Mouse (Mus musculus): Measurements from ENCODE around the gene Dnah12.
A peak's percentile ranks its signal among the peaks of the same experiment; 100 is the strongest.
"Not testable (repeated sequence)": the region's sequence is repeated elsewhere in the genome, so short reads cannot be mapped to it uniquely, and the experiment has no call there.

Dnah12 gene

DNA sequence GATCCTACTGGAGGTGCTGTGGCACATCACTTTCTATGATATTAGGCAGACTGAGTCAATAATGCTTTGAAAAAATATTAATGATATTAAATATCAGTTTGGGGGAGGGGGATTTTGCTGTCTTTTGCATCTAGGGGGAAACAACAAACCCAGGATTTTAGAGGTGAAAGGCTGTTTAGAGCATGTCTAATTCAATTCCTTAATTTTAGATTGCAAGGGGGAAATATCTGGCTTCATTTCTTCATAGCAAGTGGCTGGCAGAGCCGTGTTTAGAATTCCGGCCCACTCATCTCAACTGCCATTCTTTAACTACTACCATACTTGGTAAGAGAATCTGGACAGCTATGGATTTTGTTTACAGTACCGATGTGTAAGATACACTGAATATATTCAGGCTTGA is at the start of gene Dnah12:
Gene Dnah12 (plus strand): TSS at position 301 of the 400 bp plus-strand sequence.
- no peak for ATAC-seq (ENCODE audit: low TSS enrichment)

DNA sequence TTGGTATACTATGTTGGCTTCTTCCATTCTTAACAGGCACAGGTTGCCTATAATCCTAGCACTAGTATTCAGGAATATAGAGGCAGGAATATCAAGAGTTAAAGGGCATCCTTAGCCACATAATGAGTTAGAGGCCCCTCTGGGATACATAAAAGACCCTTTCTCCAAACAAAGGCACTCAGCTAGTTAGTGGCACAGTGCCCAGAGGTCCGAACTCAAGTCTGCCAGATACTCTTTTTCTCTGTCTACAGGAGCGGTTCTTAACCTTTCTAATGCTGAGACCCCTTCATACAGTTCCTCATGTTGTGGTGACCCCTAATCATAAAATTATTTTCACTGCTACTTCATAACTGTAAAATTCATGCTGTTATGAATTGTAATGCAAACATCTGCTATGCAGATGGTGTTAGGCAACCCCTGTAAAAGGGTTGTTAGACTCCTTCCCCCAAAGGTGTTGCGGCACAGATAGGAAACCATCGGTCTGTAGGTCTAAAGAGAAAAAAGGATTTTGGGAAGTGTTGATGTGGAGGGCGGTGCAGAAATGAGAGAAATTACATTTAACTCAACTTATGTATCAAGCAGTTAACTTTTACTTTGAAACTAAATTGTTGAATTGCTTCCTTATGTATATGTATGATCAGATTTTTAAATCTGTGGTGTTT is 47.0 kb upstream of the Dnah12 start:
- no peak for ATAC-seq (ENCODE audit: low TSS enrichment)

DNA sequence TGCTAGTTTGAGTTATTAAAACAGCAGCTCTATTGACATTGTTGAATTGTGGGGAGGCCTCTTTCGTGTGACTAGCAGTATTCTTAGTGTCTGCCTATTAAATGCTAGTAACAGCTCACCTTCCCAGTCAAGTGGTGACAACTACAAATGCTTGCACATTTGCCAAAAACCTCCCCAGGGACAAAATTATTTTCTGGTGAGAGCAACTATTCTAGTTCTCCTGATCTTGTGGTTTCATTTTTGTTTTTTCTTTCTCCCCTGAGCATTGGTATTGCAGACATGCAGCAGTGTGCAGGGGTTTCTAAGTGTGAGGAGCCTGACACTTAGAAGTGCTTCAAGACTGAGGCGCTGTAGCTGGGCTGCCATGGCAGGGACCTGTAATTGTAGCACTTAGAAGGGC is 45.3 kb upstream of the Dnah12 start:
- no peak for ATAC-seq (ENCODE audit: low TSS enrichment)

DNA sequence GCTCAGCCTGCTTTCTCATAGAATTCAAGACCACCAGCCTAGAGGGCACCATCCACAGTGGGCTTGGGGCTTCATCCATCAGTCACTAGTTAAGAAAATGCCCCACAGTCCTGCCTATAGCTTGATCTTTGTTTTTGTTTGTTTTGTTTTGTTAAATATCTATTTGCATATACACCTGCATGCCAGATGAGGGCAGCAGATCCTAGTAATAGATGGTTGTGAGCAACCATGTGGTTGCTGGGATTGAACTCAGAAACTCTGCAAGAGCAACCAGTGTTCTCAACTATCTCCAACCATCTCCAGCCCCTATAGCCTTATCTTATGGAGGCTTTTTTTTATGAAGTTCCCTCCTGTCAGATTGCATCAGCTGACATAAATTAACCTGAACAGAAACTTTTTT is 41.2 kb upstream of the Dnah12 start:
- ATAC-seq (ENCODE audit: low TSS enrichment) = no peak

DNA sequence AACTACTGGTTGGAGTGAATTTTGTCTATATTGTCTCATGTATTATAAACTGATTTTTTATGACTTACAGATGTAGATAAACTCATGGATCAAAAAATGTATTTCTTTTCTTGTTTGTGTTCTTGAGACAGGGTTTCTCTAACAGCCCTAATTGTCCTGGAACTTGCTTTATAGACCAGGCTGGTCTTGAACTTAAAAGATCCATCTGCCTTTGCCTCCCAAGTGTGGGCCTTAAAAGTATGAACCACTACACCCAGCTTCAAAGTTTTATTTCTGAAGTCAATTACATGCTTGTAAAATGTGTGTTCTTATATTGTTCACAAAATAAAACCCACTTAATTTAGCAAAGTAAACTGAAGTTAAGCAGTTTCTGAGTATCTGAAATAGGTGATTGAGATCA is 34.9 kb upstream of the Dnah12 start:
- no peak for ATAC-seq (ENCODE audit: low TSS enrichment)

DNA sequence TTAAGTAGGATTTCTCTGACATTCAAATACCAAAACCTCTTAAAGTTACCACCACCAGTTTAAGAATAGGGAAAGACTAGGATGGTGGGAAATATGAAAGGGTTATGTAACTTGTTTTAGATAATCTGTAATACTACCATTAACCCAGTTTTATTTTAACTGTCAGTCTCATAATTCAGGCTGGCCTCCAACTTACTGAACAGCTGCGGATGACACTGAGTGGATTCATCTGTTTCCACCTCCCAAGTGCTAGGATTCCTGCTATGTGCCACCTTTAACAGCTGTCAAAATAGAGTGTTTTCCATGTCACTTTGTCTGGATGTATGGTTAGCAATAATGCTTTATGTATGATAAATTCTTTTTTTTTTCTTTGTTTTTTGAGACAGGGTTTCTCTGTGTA is 32.8 kb upstream of the Dnah12 start:
- no peak for ATAC-seq (ENCODE audit: low TSS enrichment)

DNA sequence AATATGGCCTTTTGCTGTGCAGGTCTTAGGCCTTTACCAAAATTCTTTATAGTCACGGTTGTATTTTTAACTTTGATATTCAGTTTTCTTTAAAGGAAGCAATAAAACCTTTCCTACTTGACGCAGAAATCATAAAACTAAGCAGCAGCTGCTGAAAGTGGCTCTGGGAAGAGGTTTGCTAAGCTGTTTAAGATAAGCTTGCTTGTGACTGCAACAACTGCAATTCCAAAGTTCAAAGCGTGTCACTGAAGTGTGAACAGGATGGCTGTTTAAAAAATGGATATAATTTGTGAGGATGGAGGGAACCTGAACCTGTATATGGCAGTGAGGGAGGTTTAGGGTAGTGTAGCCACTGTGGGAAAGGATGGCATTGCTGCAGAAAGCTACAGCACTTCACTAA is 31.1 kb upstream of the Dnah12 start:
- ATAC-seq (ENCODE audit: low TSS enrichment) = no peak

DNA sequence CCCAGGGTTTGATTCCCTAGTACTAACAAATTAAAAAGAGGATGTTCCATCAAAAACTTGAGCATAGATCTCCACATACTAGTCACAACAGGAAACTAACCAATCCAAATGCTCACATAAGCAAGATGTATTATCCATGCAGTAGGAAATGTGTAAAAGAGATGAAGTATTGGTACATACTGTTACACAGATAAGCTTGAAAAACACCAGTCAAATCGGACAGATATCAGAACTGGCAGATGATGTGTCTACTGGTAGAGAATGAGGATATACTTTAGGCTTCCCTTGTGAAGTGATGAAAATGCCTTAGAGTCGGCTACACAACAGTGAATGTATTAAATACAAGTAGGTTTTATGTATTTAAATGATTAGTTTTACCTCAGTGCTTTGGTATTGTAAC is 30.6 kb upstream of the Dnah12 start:
- ATAC-seq (ENCODE audit: low TSS enrichment) = no peak

DNA sequence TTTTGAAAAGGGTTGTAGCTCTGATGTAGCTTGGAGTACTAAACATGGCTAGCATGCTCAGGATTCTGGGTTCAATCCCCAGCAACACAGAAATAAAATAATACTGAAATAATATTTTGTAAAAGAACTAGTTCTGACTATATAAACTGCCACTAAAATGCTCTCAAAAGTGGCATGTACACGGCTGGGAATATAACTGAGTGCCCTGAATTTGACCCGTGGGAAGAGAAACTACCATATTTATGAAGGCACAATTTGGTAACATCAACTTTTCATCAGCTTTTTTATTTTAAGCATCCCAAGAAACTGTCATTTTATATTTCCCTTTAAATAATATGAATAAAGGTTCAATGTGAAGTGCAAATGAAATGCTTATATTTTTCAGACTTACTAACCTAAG is 29.2 kb upstream of the Dnah12 start:
- no peak for ATAC-seq (ENCODE audit: low TSS enrichment)

DNA sequence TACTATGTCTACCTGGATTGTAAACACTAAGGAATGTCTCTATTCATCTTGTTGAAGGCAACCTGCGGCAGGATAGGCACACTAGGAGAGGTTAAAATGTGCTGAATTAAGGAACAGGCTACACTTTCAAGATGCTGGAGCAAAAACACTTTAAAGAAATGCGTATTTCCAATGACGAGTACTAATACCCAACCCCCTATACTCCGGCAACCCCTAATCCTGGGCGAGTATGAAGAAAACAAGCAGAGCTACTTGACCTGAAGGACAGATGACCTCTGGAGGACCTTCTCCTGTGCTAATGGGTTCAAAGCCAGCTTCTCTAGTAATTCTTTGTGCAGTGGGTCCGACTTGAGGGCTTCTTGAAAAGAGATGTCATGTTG is 25.1 kb upstream of the Dnah12 start:
- ATAC-seq (ENCODE audit: low TSS enrichment) = no peak

DNA sequence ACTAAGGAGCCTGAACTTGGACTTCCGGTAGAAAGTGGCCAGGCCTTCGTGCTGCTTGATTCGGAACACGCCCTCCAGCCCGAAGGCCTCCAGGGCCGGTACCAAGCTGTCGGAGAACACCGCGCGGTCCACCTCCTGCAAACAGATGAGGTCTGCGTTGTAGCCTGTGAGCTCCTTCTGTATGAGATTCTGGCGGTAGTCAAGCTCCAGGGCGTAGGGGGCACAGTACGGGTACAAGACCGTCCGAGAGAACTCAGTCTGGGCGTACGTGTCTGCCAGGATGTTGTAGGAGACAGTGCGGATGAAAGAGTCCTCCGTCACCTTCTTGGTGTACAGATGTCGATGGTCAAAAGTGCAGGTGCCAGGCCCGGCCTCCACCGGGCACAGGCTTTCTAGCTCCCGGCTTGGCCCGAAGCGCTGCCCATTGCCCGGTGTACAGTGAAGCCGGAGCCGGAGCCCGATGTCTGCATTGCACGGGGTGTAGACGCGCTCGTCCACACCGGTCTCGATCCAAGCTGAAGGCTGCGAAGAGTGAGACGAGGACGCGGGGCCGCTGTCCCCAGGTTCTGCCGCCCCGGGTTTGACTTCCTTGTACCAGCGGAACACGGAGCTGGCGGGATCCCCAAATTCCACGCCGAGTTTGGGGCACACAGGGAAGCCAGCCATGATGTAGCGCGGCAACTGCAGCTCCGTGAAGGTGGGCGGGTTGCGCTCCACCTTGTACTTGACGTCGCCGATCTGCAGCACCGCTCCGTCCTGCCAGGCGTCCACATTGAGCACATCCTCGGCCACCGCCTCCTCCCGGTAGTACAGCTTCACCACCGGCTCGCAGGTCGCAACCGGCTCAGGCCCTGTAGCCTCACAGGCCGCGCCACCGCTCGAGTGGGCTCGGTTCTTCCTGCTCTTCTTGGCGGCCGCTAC is 24.4 kb upstream of the Dnah12 start:
- peak; percentile 72 for ATAC-seq (ENCODE audit: low TSS enrichment)

DNA sequence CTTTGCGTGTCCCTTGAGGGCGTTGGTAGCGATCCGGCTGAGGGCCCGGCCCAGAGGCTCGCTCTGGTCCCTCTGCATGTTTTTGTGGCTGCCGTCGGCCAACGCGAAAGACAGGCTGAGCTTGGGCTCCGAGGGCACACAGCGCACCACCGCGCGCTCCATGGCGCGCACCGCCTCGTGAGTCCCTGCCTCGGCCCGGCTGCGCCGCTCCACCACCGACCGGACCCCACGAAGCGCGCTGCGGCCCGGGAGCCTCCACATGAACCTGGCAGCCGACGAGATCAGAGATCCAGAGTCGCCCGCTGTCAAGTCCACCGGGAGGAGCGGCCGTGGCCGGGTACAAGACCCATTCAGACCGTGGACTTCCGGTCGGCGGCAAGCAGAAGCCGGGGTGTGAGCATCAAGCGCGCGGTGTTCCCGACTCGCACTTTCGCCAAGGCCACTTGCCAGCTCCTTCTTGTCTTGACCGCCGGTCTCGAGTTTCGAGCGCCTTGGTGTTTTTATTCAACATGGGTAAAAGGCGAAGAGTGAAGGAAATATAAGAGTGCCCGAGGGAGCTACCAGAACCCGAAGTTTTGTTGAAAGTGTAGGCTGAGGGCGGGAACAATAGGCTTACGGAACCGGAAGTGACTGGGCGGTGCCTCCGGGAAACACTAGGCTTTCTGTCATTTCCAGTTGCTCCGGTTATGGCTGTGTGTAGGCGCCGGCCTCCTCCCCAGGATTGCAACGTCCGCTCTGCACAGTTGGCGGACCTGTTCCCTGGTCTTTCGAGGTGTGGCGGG is 23.6 kb upstream of the Dnah12 start, which contains the start of gene Pde12:
Gene Pde12 (minus strand): TSS at position 592 of the 782 bp plus-strand sequence.
- ATAC-seq (ENCODE audit: low TSS enrichment) = peak; percentile 94

DNA sequence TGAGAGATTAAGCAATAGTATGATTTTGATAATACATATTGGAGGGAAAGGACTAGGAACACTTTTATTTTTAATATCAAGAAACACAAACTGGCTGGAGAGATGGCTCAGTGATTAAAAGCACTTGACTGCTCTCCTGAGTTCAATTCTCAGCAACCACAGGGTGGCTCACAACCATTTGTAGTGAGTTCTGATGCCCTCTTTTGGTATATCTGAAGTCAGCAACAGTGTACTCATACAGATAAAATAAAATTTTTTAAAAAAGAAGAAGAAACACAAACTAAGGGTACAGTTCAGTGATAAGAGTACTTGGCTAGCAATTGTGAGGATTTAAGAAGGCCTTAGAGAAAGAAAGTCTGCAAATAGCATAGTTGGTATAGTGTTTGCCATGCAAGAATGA is 22.1 kb upstream of the Dnah12 start:
- ATAC-seq (ENCODE audit: low TSS enrichment) = no peak

DNA sequence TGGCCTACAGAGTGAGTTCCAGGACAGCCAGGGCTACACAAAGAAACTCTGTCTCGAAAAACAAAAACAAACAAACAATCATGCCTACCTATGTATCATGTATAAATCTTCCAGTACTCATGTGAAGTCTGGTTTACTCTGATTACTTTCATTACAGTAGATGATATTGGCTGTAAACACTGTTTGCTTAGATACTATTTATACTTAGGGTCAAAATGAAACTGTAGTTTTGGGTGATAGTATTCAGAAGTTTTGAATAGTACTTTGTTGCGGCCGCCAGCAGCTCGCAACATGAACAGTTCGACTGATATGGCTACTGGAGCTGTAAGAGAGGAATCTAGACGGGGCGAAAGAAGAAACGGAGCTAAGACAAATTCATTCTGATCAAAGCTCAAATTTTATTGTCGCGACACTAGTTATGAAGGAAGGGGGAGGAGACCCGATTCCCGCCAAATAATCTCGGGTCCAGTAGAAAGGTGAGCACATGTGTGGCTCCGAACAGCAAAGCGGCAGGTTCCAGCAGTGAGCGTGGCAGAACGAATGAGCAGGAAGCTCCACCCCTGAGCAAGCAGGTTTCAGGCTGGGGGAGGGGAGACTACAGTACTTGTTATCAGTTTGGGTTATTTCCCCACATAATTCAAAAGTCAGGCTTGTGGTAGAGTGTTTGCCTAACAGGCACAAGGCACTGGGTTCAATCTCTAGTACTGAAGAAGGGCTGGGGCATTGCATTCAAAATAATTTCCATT is 21.0 kb upstream of the Dnah12 start:
- not testable (repeated sequence) for ATAC-seq (ENCODE audit: low TSS enrichment)

DNA sequence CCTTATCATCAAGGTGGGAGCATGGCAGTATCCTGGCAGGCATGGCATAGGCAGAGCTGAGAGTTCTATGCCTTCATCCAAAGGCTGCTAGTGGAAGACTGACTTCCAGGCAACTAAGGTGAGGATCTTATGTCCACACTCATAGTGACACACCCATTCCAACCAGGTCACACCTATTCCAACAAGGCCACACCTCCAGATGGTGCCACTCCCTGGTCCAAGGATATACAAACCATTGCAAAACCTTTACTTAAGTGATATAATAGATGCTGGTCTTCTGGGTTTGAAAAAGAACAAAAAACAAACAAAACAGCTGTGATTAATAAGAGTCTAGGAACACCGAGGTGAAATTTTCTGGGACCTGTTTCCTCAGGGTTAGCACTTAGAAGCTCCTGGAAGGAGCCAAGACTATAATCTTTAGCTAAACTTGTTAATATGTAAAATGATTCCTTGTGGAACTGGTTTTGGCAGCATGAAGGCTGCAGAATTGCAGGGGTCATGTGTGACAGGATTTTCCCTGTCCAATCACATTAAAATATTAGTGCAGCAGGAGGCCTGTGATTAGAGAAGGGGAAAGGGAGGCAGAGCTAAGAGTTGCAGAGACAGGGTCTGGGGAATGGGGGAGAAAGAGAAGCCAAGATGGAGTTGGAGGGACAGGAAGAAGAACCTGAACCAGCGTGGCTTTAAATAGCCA is 18.5 kb upstream of the Dnah12 start:
- not testable (repeated sequence) for ATAC-seq (ENCODE audit: low TSS enrichment)

DNA sequence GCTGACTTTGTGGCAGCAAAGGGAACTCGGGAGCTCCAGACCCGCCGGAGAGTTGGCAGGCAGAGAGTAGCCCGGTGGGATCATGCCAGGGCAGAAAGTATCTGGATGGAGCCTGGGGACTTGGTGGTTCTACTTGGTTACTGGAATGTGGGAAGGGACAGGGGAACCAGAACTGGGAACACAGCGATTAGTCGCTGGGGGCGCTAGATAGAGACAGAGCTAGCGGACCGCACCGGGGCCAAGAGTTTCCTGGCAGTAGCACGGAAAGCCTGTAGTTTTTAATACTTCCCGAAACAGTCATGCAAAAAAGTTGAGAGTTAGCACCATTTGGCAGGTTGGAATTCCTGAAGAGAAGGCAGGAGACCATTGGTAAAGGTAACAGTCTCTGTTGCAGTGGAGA is 17.7 kb upstream of the Dnah12 start:
- ATAC-seq (ENCODE audit: low TSS enrichment) = no peak

DNA sequence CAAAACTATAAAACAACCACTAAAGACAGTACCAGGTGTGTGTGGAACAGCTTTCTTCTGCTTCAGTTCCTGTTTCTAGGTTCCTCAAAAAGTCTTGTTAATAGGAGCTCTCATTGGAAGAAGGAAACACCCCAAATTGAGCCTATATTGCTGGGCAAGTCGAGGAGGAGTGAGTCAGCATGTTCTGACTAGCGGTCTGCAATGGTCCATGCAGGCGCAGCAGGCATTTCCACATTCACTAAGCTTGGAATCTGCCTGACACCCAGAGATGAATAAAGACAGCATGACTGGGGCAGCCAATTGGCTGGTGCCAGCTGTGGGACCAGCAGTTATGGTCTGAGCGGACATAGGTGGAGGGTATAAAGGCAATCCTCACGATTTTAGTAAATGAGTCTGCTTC is 17.3 kb upstream of the Dnah12 start:
- ATAC-seq (ENCODE audit: low TSS enrichment) = no peak

DNA sequence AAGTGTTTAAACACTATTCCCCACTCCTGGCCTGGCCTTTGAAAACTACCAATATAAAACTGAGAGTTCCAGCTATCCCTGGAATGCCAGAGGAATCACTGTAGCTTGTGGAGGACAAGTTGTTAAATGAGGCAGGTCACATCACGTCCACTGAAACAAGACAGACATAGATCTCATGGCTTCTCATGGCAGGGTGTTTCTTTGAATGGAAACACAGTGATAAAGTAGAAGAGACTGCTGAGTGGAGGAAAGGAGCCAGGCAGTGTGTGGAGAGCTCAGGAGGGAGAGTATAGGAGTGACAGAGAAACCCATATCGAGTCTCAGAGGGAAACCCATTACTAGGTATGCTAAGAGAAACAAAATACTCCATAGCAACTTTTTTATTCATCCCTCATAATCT is 2.3 kb upstream of the Dnah12 start:
- ATAC-seq (ENCODE audit: low TSS enrichment) = no peak

DNA sequence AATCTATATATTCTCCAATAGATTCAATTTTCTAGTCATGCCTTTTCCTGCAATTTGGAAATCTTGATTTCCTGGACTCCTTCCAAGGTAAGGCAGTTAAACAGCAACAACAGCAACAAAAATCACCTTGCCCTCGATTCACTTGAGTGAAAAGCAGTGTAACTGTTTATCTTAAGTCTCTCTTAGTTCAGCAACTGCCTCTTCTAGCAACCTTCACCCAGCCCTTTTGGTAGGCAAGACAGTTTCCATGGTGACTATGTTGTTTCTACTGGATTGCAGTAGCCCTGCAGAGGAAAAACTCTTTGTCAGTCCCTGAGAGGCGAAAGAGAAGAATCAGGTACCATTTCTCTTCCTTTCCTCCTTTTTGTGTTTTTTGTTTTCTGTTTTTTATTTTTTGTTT is 1.7 kb upstream of the Dnah12 start:
- ATAC-seq (ENCODE audit: low TSS enrichment) = no peak

DNA sequence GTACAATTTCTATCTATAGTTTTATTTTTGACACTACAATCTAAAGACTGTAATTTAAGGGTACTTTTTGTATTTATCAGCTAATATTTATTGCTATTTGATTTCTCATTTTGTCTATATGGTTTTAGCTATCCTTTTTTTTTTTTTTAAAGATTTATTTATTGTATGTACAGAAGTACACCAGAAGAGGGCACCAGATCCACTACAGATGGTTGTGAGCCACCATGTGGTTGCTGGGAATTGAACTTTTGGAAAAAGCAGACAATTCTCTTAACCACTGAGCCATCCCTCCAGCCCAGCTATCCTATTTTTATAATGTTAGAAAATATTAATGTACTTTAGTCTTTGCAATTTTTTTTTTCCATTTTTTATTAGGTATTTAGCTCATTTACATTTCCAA is 4.8 kb downstream of the Dnah12 start:
- no peak for ATAC-seq (ENCODE audit: low TSS enrichment)

DNA sequence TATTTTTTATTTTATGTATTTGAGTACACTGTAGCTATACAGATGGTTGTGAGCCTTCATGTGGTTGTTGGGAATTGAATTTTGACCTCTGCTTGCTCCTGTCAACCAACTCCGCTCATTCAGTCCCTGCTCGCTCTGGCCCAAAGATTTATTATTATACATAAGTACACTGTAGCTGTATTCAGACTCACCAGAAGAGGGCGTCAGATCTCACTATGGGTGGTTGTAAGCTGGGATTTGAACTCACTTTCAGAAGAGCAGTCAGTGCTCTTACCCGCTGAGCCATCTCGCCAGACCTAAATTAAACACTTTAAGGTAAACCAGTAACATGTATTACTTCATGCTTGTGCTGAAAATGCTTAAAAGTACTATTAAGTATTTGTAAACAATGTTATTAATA is 12.2 kb downstream of the Dnah12 start:
- ATAC-seq (ENCODE audit: low TSS enrichment) = not testable (repeated sequence)

Measured in frontal cortex, adult (tissue).